Mouse (Mus musculus) liver, embryonic 16.5 days (tissue): ENCODE measurements around the gene Ndel1. TPM values are rescaled to one million over a fixed set of nuclear protein-coding genes. Genes with fewer than 3 reads are reported as not detected.

ENCODE experiments used
- ATAC-seq: fragments of 200-750 bp; cut with Nextera tagmentation; 2 replicates; pipeline ENCODE4 v1.8.0; 2017; ENCODE audit warnings: low read depth, mild to moderate bottlenecking, moderate number of reproducible peaks, moderate library complexity
- H3K27ac ChIP-seq: fragments of 300-500 bp; sonication (generic); 2 replicates; pipeline ENCODE4 v1.5.1; 2014; ENCODE audit warnings: mild to moderate bottlenecking, low read length
- H3K27me3 ChIP-seq: fragments of 300-500 bp; sonication (generic); 2 replicates; pipeline ENCODE4 v1.6.1; 2014; ENCODE audit warnings: low read depth, low read length, mixed read lengths; ENCODE audit not compliant: control insufficient read depth, insufficient read depth
- H3K36me3 ChIP-seq: fragments of 300-500 bp; sonication (generic); 2 replicates; pipeline ENCODE4 v1.6.1; 2014; ENCODE audit warnings: mild to moderate bottlenecking; ENCODE audit not compliant: control insufficient read depth, insufficient read depth
- H3K4me1 ChIP-seq: fragments of 300-500 bp; sonication (generic); 2 replicates; pipeline ENCODE4 v1.6.1; 2014; ENCODE audit warnings: low read depth, low read length, mixed read lengths; ENCODE audit not compliant: control insufficient read depth
- H3K4me2 ChIP-seq: fragments of 300-500 bp; sonication (generic); 2 replicates; pipeline ENCODE4 v1.6.1; 2014; ENCODE audit warnings: low read depth, low read length, mixed read lengths
- H3K4me3 ChIP-seq: fragments of 300-500 bp; sonication (generic); 2 replicates; pipeline ENCODE4 v1.5.1; 2014; ENCODE audit warnings: low read depth, mild to moderate bottlenecking, low read length
- H3K9ac ChIP-seq: fragments of 300-500 bp; sonication (generic); 2 replicates; pipeline ENCODE4 v1.6.1; 2014; ENCODE audit warnings: low read depth, low read length
- H3K9me3 ChIP-seq: fragments of 300-500 bp; sonication (generic); replicated peaks from 2 replicates; pipeline ENCODE4 v1.6.1; 2016; ENCODE audit warnings: low read length; ENCODE audit not compliant: control insufficient read depth
- WGBS: fragments of 180-500 bp; shearing (Covaris S2); extraction: QIAGEN DNeasy Blood & Tissue Kit; methylation state at CpG from one replicate; pipeline ENCODE4 v1.1.7; 2014; ENCODE audit not compliant: insufficient replicate concordance; 5-methylcytosine and 5-hydroxymethylcytosine counted together
- polyA plus RNA-seq: library from polyadenylated mRNA; unstranded; fragments of >200 nt; fragmentation: Nextera tagmentation; extraction: Ambion mirVana; gene quantifications from 2 replicates; pipeline ENCODE4 v1.2.1, GENCODE M21; 2015

Ndel1 gene
- polyA plus RNA-seq, 1 experiment from 2014 or later = 38.6 TPM

DNA sequence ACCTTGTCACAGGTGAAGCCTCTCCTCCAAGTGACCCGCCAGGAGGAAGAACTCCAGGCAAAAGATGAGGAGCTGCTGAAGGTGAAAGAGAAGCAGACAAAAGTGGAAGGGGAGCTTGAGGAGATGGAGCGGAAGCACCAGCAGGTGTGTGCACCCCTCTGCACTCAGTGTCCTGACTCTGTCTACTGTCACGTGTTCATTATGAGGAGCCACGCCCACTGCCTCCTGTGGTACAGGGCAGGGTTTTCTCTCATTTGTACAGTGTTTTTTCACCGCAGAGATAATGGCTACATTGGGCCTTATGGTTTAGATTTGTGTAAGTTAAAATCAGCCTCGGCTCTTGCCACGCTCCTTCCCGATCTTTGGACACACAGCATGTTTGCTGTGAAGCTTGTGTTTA is 85.8 kb downstream of the Ndel1 start:
- no peak for ATAC-seq
- Histone ChIP-seq H3K9ac (no peak overlapping the region), H3K4me1 (no peaks in the 10 kb centered on the region), H3K9me3 (no peaks in the 10 kb centered on the region), H3K36me3 (peaks cover 4% of the 10 kb centered on the region; the same call in 1 of the 2 replicates), H3K4me2 (no peak overlapping the region), H3K27ac (no peak overlapping the region), H3K27me3 (no peaks in the 10 kb centered on the region), H3K4me3 (no peak overlapping the region)
- WGBS = 66% methylated on average over 8 of the region's 8 CpGs

DNA sequence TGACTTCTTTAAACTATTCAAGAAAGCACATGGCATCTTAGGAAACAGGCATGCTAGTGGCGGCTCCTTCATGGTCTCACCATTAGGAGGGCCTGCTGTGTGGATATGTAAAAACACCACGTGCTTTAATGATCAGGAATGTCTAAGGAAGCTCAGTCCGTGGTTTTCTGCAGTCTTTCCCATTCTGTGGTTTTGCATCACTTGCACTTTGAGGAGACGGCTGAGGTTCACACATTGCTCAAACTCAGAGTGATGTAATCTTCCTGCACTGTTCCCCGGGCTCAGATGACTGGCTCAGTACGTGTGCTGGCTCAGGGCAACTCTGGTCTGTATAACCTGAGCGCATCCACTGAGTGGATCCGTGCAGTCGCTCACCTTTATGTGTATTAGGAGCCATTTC is 89.3 kb downstream of the Ndel1 start:
- H3K36me3 ChIP-seq = peaks cover 4% of the 10 kb centered on the region; the same call in 1 of the 2 replicates
- no peaks in the 10 kb centered on the region for H3K9me3 ChIP-seq
- H3K4me1 ChIP-seq = no peaks in the 10 kb centered on the region
- ATAC-seq = no peak
- no peak overlapping the region for H3K9ac ChIP-seq
- WGBS = 51% methylated on average over 9 of the region's 9 CpGs
- no peak overlapping the region for H3K27ac ChIP-seq
- H3K4me2 ChIP-seq = no peak overlapping the region
- no peak overlapping the region for H3K4me3 ChIP-seq
- H3K27me3 ChIP-seq = no peaks in the 10 kb centered on the region

DNA sequence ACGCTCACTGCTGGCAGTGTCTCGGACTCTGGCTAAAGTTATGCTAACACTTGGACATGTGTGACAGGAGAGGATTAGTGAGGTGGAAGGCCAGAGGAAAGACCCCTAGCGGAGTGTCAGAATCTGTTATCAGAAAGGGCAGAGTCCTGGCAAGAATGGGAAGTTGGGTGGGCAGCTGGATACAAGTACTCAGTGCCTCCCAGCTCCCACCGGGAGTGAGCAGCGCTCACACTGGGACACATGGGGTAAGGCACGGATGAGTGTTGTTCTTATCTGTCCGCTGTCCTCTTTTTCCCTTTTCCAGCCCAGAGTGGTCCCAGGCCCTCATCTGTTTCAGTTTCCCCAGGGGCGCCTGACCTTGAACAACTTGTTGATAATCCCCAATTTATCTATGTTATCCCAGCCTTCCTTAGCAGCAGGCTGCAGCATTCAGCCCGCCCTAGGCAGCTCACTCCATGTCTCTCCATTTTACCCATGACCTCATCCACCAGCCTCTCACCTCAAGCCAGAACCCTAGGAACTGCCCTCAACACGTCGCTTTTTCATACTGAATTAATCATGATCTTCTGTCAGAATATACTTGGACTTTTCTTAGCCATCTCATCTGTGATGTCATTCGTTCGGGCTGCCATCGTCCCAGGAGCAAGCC is 91.1 kb downstream of the Ndel1 start:
- H3K9me3 ChIP-seq = no peaks in the 10 kb centered on the region
- H3K4me1 ChIP-seq = no peaks in the 10 kb centered on the region
- no peak overlapping the region for H3K9ac ChIP-seq
- H3K4me3 ChIP-seq = no peak overlapping the region
- no peak for ATAC-seq
- WGBS = 75% methylated on average over 14 of the region's 14 CpGs
- no peak overlapping the region for H3K4me2 ChIP-seq
- H3K27ac ChIP-seq = no peak overlapping the region
- peaks cover 4% of the 10 kb centered on the region; the same call in 1 of the 2 replicates for H3K36me3 ChIP-seq
- no peaks in the 10 kb centered on the region for H3K27me3 ChIP-seq

DNA sequence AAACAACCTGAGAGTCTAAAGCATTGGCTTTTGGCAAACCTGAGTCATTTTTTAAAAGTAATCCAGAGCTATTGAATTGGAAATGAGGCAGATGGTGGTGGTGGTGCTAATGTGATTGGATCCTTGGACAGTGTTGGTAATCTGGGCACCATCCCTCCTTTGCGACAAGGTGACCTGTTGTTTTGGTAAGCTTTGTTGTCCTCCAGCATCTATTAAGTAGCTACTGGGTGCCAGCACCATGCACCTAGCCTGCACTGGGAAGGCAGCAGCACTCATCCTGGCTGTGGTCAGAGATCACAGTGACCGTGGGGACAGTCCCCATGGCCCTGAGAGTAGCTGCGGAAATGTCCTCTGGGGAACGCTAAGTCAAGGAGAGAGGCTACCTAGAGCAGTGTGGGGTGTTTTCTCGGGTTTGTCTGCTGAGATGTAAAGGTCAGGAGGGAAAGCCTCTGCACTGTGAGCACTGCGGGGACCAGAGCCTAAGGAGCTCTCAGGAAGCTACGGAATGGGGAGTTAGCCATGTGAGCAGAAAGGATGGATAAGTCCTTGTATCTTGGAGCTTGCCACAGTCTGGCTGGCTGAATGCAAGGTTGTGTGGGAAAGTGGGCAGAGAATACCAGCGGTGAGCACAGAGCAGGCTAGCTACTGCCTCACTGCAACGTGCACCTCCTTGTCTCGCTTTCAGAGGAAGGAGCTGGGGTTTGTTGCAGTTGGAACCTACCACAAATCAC is 91.8 kb downstream of the Ndel1 start:
- WGBS = 80% methylated on average over 10 of the region's 10 CpGs
- Histone ChIP-seq H3K4me3 (no peak overlapping the region), H3K27ac (no peak overlapping the region), H3K4me1 (no peaks in the 10 kb centered on the region), H3K9me3 (no peaks in the 10 kb centered on the region), H3K9ac (no peak overlapping the region), H3K36me3 (peaks cover 4% of the 10 kb centered on the region; the same call in 1 of the 2 replicates), H3K27me3 (no peaks in the 10 kb centered on the region), H3K4me2 (no peak overlapping the region)
- ATAC-seq = no peak

DNA sequence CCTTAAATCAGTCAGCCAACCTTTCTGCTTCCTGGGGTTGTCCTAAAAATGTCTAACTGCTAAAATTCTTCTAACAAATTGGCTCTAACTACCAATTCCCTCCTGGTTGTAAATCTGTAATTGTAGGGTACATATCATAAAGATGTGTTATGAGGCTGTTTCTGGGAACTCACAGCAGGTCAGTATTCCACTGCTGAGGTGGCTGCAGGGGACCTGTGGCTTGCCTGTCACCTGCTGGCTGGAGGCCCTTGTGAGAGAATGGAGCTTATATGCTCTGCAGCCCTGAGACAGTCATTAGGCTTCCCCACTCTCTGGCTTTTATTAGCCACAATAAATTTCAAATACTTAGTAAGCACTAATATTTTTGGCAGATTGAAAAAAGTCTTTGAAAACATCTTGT is 92.8 kb downstream of the Ndel1 start:
- no peak for ATAC-seq
- Histone ChIP-seq H3K9ac (no peak overlapping the region), H3K27ac (no peak overlapping the region), H3K4me2 (no peak overlapping the region), H3K36me3 (peaks cover 4% of the 10 kb centered on the region; the same call in 1 of the 2 replicates), H3K27me3 (no peaks in the 10 kb centered on the region), H3K4me3 (no peak overlapping the region), H3K9me3 (no peaks in the 10 kb centered on the region), H3K4me1 (no peaks in the 10 kb centered on the region)

DNA sequence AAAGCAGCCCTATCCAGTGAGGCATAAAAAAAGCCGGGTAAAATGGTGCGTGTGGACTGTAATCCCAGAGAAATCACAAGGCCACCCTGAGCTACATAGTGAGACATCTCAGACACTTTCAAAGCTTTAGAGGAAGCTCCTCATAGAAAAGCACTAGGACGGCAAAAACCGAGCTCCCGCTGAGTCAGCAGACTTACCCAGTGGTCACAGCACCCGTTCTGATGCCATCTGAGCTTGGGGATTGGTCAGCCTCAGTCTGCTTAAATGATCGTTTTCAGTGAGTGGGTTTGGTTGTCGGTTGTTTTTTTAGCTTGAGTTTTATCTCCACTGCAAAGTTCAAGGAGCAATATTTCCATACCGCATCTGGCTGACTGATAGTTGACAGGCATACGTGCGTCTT is 93.7 kb downstream of the Ndel1 start:
- Histone ChIP-seq H3K27me3 (no peaks in the 10 kb centered on the region), H3K4me1 (no peaks in the 10 kb centered on the region), H3K4me2 (no peak overlapping the region), H3K27ac (no peak overlapping the region), H3K36me3 (peaks cover 4% of the 10 kb centered on the region), H3K4me3 (no peak overlapping the region), H3K9ac (no peak overlapping the region), H3K9me3 (no peaks in the 10 kb centered on the region)
- ATAC-seq = no peak
- WGBS = 69% methylated on average over 11 of the region's 11 CpGs

DNA sequence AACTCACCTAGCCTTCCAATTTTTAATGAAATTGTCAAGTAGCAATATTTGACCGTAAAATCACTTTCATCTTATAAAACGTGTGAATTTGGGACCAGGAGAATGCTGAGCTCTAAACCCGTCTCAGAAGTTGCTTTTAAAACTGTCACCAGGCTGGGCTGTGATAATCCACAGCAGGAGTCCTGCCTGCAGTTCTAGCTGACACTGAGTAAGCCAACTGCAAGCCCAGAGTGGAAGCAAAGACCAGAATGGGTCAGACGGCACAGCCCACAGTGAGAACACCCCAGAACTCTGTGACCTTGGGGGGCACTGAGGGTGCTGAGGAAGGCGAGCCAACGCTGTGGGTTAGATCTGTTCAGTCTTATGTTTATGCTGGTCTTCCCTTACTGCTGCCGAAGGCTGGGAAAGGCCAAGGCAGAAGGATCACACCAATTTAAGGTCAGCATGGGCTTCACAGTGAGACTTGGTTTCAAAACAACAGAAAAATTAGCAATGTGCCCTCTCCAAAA is 95.5 kb downstream of the Ndel1 start:
- 77% methylated on average over 7 of the region's 7 CpGs for WGBS
- Histone ChIP-seq H3K9me3 (no peaks in the 10 kb centered on the region), H3K36me3 (peaks cover 2% of the 10 kb centered on the region; the same call in 1 of the 2 replicates), H3K4me3 (no peak overlapping the region), H3K27ac (no peak overlapping the region), H3K4me1 (no peaks in the 10 kb centered on the region), H3K4me2 (no peak overlapping the region), H3K27me3 (no peaks in the 10 kb centered on the region), H3K9ac (no peak overlapping the region)
- ATAC-seq = no peak

Other genes starting within 250 kb of the Ndel1 start
- gene Myh10, start 180.3 kb downstream of the Ndel1 start, polyA plus RNA-seq = 13.0 and 13.6 TPM in 2 replicates
- 0.04 and 0.14 TPM in 2 replicates for gene Rnf222, start 16.7 kb upstream of the Ndel1 start, polyA plus RNA-seq
- gene Rpl26, start 29.7 kb upstream of the Ndel1 start, polyA plus RNA-seq = 457 and 528 TPM in 2 replicates
- gene Odf4, start 55.2 kb upstream of the Ndel1 start, polyA plus RNA-seq = not detected in 2 replicates
- gene Arhgef15, start 85.6 kb upstream of the Ndel1 start, polyA plus RNA-seq = 1.7 and 2.0 TPM in 2 replicates
- 0.37 and 0.80 TPM in 2 replicates for gene Slc25a35, start 96.3 kb upstream of the Ndel1 start, polyA plus RNA-seq
- gene Rangrf, start 103.3 kb upstream of the Ndel1 start, polyA plus RNA-seq = 16.3 and 19.3 TPM in 2 replicates
- gene Pfas, start 136.6 kb upstream of the Ndel1 start, polyA plus RNA-seq = 13.7 and 15.4 TPM in 2 replicates
- 17.2 and 23.0 TPM in 2 replicates for gene Ctc1, start 144.1 kb upstream of the Ndel1 start, polyA plus RNA-seq
- gene Aurkb, start 173.8 kb upstream of the Ndel1 start, polyA plus RNA-seq = 101 and 107 TPM in 2 replicates
- gene Borcs6, start 187.9 kb upstream of the Ndel1 start, polyA plus RNA-seq = 3.1 and 3.6 TPM in 2 replicates
- 20.2 and 21.7 TPM in 2 replicates for gene Tmem107, start 198.9 kb upstream of the Ndel1 start, polyA plus RNA-seq
- gene Vamp2, start 216.6 kb upstream of the Ndel1 start, polyA plus RNA-seq = 16.4 and 25.4 TPM in 2 replicates
- gene Per1, start 223.4 kb upstream of the Ndel1 start, polyA plus RNA-seq = 6.9 and 8.5 TPM in 2 replicates
- 0.06 and 0.07 TPM in 2 replicates for gene Hes7, start 248.5 kb upstream of the Ndel1 start, polyA plus RNA-seq